Mouse (Mus musculus): ENCODE measurements at regions not wholly inside any gene's neighbourhood (a gene's known extent, or its start where the extent isn't known, plus 50 kb on each side); places are given as distances from the start of the nearest gene placed in this dataset.

DNA sequence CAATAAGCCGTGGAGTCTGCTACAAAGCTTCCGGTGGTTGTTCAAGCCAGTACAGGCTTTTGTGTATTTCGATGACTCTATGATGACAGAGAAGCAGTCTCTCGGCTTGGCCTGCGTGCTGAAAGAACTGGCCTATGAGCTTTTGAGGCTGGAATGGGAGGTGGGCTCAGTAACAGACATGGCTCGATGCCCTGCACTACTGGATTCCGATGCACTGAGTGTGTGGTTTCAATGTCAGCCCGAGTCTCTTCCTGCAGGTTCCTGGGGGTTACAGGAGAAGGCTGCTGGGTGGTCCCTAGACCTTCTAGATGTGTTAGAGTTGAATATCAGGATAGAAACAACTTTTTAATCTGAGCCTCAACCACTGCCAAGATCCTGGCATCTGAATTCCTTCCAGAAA is 53.2 kb downstream of the Gm815 start:
- no peak for DNase-seq (ENCODE audit: low spot score)

DNA sequence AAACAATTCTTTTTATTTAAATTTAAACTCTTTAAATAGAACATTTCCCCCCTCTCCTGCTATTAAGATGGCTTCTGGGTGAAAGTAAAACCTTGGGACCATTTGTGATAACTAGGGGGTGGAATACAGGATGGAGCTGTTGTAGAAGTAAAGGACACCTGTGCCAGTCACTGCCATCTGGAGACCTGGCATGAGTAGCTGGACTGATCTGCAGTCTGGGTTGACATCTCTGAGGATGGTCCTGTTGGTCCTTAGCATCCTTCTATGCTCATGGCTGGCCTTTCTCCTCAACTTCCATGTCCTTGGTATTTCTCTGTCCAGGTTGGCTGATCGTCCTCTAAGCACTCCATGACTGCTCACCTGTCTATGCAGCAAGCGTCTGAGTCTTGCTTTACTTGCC is 58.3 kb downstream of the Gm815 start:
- no peak for DNase-seq (ENCODE audit: low spot score)

GRCm38 (mm10) chr19:26946562-26946961 is 60.9 kb downstream of the Gm815 start:
- no peak for DNase-seq (ENCODE audit: low spot score)

- no peak for DNase-seq (ENCODE audit: low spot score)
Observed at GRCm38 (mm10) chr19:26948479-26948878, 62.8 kb downstream of the Gm815 start.

GRCm38 (mm10) chr19:26949153-26949552 is 63.5 kb downstream of the Gm815 start:
- DNase-seq (ENCODE audit: low spot score), result peak; percentile 27

DNA sequence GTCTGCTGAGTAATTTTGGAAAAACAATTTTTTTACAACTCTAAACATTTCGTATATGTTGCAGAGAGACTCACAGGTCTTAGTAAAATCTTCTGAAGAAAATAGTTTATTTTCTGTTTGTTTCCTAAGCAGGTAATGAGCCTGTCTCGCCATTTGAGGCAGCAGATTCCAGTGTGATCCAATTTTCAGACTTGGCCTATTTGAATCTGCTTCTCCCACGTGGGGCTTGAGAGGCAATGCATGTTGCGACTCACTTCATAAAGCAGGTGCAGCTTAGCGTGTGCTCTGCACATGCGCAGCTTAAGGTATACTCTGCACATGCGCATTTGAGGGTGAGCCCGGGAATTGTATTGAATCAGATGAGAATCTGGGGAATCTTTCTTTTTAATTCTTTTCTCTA is 67.7 kb downstream of the Gm815 start:
- DNase-seq (ENCODE audit: low spot score), result no peak

DNA sequence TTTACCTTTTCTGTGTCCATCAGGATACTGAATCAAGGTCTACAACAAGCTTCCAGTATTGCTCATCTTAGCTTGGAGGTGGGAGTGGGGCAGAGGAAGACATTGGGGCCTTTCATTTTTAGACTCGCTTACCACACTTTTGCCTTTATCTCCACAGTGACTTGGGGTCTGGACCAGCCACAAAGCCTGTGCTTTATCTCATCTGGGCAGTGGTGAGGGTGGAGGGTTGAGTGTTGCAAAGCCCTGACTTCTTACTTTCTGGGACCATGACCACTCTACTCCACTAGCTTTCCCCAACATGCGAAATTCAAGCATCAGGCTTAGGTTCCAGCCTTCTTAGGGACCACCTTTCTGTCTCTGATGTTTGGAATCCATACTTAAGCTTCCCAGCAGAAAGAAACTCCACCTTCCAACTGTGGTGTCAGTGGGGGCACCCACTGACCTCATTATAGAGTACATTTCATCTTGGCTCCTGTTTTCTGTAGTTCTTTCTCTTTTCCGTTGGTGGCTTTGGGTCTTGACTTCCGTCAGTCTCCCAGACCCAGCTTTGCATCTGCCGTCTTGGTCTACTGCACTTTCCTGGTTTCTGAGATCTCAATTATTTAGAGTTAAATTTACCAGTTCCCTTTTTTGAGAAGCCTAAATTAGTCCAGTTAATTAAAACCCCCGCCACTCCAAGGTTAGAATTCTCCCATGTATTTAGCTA is 80.5 kb downstream of the Gm815 start:
- DNase-seq (ENCODE audit: low spot score), result no peak

DNA sequence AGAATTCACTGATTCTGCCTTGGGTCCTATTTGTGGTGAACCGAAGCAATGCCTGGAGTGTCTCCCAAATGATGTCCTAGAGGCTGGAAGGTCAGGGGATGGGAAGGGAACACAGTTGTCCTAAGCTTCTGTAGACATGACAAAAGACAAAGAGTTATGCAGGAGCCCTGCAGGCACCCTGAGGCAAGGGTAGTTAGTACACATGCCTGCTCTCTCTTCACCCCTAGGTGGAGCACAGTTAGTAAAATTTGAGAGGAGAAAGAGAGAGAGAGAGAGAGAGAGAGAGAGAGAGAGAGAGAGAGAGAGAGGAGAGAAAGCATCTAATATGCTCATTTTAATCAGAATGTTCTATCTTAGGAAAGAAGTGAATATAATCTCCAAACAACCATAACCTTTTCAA is 87.4 kb downstream of the Gm815 start:
- DNase-seq (ENCODE audit: low spot score), result peak; percentile 31

DNA sequence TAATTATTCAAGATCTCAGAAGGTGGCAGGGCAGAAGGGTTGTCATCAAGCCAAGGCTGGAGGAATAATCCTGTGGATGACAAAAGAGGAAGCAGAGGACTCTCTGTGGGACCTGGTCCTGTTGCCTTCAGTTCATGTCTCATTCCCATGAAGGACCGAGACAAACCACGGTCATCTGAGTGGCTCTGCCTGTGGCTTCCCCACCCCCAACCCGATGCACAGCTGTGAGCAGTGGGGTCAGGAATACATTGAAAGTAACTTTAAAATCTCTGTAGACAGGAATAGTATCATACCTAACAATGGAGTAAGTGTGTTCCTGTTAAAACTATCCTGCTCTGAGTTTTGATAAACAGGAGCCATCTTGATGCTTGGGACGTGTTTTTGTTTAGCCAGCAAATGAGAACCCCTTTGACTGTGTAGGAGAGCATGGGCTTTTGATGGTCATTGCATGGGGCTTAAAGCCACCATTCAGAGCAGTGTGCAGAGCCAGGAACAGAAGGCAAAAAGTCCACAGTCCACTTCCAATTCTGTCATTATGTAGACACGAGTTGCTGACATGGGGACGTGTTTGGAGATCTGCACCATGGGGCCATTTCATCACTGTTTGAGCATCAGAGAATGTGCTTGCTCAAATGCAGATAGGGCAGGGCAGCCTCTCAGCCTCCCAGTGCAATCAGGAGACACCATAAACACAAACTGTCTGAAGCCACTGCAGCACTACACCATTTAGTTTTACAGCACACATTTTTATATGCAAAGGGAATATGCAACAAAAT is 88.3 kb downstream of the Gm815 start:
- no peak for DNase-seq (ENCODE audit: low spot score)

DNA sequence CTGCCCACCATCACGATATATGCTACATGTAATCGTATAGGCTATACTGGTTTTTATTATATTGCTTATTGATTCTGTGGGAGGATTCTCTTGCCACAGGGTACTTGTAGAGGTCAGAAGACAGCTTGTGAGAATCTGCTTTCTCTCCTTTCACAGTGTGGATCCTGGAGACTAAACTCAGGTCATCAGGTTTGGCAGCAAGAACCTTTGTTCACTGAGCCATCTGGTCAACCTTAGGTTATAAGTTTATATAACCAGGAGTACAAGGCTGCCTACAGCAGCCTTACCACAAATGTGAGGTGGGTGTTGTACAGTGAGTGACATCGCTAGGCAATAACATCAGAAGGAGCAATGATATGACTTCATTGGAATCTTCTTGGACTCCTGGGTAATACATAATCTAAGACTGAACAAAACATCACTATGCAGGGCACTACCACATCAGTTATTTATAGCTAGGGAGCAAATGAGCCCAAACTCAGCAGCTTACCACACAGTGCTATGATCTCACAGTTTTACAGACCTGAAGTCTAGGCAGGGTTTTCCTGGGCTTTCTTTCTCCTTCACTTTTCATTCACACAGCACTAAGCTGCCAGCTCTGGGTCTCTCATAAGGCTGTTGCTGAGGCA is 89.0 kb downstream of the Gm815 start:
- no peak for DNase-seq (ENCODE audit: low spot score)

- peak; percentile 26 for DNase-seq (ENCODE audit: low spot score)
Observed at GRCm38 (mm10) chr19:26976604-26977322, 91.1 kb downstream of the Gm815 start.

- DNase-seq (ENCODE audit: low spot score), result peak; percentile 82
Observed at GRCm38 (mm10) chr19:26977887-26978639, 92.4 kb downstream of the Gm815 start.

- no peak for DNase-seq (ENCODE audit: low spot score)
Observed at GRCm38 (mm10) chr19:26978640-26979007, 92.9 kb downstream of the Gm815 start.

DNA sequence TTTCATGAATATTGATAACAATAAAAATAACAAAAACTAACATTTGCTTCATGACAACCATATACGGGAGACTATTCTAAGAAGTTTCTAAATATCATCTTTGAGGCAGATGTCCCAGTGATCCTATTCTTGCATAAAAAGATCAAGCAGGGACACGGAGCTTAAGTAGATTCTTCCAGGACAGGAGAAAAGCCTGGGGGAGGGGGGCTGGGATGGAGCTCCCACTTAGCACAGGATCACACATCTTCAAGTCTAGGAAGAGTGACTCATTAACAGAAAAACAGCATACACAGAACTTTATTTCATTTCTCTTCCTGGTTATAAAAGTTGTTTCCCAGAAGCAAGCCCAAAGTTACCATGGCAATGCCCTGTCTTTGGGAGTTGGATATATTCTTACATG is 93.6 kb downstream of the Gm815 start:
- no peak for DNase-seq (ENCODE audit: low spot score)

- no peak for DNase-seq (ENCODE audit: low spot score)
Observed at GRCm38 (mm10) chr19:26986672-26987071, 101.0 kb downstream of the Gm815 start.

- no peak for DNase-seq (ENCODE audit: low spot score)
Observed at GRCm38 (mm10) chr19:26987197-26987596, 101.5 kb downstream of the Gm815 start.

DNA sequence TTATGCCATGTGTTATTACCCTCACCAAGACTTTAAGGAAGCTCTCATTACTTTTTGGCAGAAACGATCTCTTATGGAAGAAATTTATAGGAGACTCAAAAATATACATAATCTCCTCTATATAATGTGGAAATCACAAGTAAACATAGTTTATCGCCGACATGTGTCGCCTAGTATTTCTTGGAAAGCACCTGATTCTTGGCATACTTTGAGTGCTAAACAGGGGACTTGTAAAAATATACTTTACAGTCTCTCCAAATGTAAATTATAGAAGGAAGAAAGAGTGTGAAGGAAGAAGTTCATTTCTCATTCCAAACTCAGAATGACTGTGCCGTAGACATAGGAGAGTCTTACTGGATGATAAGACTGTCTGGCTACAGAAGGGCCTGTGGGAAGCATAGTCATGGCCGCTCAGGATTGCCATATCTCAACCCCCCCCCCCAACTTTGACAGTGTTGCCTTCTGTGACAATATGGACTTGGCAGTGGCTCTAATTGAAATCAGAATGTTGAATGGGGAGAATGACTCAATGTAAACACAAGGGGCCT is 102.3 kb downstream of the Gm815 start:
- no peak for DNase-seq (ENCODE audit: low spot score)

- no peak for DNase-seq (ENCODE audit: low spot score)
Observed at GRCm38 (mm10) chr19:26994586-26995352, 109.1 kb downstream of the Gm815 start.

GRCm38 (mm10) chr19:26999596-26999995 is 113.9 kb downstream of the Gm815 start:
- no peak for DNase-seq (ENCODE audit: low spot score)

DNA sequence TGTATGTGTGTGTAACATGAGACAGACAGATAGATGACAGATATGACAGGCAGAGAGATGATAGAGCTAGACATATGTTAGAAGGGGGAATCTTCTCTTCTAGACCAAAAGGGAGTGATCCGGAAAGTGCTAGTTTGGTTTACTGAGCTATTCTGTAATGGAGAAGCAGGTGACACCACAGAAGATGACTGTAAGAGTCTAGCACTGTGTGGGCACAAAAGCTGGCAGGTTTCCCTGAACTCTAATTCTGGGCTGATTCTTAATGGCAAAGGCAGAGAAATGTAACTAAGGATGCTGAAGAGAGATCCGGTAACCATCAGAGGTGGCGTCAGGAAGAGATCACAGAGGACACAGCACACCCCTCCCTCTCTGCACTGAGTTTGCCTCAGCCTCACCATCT is 136.2 kb downstream of the Gm815 start:
- no peak for DNase-seq (ENCODE audit: low spot score)

GRCm38 (mm10) chr19:27022917-27023316 is 137.2 kb downstream of the Gm815 start:
- DNase-seq (ENCODE audit: low spot score), result no peak
